Mouse (Mus musculus): ENCODE measurements around the gene Oxgr1. TPM values are rescaled to one million over a fixed set of nuclear protein-coding genes. Genes with fewer than 3 reads are reported as not detected.
A peak's percentile ranks its signal among the peaks of the same experiment; 100 is the strongest.
"Not testable (repeated sequence)": the region's sequence is repeated elsewhere in the genome, so short reads cannot be mapped to it uniquely, and the experiment has no call there.

Oxgr1 gene
- not detected for total RNA-seq (2021)
- long read RNA-seq, experiment 1, result 0 reads
- long read RNA-seq, experiment 2, result 0 reads

- DNase-seq, result no peak
Measured at GRCm38 (mm10) chr14:120042187-120042820, at the start of gene Oxgr1. Gene Oxgr1, minus strand, starts transcription at chr14:120042435.

DNA sequence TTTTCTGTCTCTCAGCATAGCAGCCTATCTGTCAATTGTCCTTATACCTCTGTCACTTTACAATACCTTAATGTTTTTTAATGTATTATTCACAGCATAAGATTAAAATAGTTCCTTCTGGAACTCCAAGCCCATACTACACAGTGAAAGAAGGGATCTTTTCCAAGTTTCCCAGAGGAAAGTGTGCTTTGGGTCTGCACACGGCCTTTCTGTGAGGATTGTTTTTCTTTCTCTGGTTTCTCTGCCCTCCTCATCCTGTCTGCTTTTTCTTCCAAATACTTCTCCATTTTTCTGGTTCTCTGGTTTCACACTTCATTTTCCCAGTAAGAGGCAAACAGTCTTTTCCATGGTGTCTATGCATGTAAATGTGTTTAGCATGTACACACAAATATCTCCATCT, 48.2 kb upstream of the Oxgr1 start:
- no peak for DNase-seq

GRCm38 (mm10) chr14:120089649-120090360, 47.6 kb upstream of the Oxgr1 start:
- no peak for DNase-seq

DNA sequence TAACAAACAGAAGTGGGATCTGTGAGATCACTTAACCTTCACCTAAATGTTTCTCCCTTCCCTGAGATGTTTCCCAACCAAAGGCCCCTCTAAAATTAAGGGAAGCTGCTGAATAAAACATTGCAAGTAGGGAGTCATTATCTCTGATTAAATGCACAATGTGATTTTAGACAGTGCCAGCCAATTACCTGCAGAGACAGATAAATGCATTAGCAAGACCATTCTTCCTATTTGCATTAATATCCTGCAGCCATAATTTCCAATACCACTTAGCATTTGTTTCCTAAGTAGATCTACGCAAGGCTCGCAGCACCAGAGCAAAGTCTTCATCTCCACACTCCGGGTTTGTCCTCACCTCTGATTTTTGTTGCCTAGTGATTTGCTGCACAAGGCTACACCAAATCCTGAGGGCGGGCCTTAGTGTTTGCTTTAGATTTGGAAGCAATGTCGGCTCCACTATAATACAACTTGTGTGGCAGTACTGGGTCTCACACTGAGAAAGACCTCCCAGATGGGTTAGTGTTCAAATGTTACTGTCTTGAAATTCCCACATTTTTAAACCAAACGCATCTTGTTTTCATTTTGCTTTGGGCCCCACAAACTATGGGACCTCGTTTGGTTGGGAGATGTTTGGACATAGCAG, 46.9 kb upstream of the Oxgr1 start:
- DNase-seq, result no peak

GRCm38 (mm10) chr14:120084084-120084667, 41.9 kb upstream of the Oxgr1 start:
- DNase-seq, result no peak

GRCm38 (mm10) chr14:120076192-120076591, 34.0 kb upstream of the Oxgr1 start:
- DNase-seq, result peak in 1 of 2 experiments; percentile 26

DNA sequence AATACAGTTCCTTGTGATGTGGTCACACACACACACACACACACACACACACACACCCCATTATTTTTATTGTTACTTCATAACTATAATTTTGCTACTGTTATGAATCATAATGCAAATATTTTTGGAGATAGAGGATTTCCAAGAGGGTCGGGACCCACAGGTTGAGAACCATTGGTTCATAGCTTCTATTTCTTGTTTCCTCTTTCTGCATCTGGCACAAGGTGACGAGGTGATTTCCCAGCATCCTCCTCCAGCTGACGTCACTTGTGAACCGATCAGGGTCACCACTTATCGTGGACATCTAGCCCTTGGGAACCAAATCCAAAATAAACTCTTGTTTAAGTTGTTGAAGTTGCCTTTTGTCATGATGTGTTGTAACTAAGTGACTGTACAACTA, 33.5 kb upstream of the Oxgr1 start:
- DNase-seq, result no peak

DNA sequence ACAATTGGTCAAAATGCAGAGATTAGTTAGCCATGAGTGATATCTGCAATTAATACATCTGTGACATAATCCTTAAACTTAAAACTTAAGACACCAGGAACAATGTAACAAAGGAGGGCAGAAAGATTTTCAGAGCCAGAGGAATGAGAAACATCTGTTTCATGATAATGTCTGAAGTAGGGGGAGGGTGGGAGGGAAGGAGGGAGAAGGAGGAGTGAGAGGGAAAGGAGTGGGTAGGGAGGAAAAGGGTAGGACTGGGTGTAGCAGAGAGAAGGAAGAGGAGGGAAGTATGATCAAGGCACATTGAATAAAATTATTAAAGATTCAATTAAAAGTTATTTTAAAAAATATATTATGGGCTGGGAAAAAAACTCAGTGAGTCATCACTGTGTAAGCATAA, 32.0 kb upstream of the Oxgr1 start:
- no peak for DNase-seq

GRCm38 (mm10) chr14:120061096-120061495, 18.9 kb upstream of the Oxgr1 start:
- peak; percentile 56 to 82 for DNase-seq

DNA sequence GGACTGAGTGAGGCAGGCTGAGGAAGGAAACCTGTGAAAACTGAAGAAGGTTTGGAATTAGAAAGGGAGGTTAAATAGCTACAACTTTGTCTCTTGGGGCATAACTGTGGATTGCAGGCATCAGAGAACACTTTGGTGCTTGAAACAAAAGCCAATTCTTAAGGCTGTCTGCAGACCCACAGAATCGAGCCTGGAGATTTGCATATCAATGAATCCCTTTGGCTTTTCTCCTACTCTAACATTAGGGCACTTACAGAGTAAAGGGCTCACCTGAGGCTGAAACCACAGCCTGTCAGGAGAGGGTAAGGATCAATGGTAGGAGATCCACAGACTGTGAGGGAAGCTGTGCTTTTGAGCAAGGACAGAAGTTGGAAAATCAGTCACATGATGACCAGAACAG, 8.8 kb downstream of the Oxgr1 start:
- DNase-seq, result no peak

DNA sequence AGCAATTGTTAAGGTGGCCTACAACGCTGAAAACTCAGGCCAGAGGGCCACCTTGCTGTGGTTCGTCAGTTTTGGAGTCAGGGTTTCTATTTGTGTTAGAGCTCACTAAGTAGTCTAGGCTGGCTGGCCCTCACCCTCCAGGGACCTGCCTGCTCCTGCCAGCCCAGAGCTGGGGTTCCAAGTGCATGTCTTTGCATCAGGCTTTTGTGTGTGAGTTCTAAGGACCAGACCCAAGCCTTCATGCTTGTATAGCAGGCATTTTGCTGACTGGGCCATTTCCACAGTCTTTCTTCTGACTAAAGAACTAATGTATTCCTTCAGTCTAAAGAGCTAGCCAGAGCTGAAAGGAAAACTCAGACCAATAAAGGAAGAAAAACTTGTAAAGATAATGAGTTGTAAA, 22.3 kb downstream of the Oxgr1 start:
- DNase-seq, result no peak

GRCm38 (mm10) chr14:120009969-120010872, 32.0 kb downstream of the Oxgr1 start:
- no peak for DNase-seq

DNA sequence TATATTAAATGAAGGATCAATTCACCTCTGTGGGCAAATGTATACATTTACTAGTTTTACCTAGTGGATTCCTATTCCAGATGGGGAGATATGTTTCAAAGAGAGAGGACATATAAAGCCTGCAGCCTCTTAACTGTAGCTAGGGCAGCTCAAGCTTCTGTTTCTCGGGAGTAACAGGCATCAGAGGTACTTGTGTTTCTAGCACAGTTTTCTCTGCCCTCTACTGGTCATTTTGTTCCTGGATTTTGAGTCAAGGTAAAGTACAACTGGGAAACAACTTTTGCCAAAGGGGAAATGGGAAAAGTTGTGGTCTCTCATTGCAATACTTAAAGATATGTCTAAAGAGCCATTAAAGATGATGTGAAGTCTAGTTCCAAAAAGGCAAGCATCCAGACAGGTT, 37.1 kb downstream of the Oxgr1 start:
- peak in 1 of 2 experiments; percentile 6 for DNase-seq

- DNase-seq, result no peak
Measured at GRCm38 (mm10) chr14:120003661-120004060, 38.6 kb downstream of the Oxgr1 start.

DNA sequence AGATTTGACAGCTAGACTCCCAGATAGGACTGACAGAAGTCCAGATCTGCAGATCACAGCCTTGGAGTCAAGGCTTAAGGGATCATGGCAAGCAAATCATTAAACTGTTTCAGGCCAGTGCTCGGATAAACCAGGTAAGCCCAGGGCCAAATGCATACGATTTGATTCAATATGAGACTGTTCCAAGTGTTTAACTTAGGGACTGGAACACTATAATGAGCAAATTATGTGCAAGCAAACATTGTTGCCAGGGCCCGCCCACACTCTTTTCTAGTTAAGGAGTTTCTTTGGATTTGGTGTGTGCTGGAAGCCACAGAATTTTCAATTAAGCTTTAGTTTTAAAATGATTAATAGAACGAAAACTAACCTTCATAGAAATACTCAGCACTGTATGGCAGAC, 39.6 kb downstream of the Oxgr1 start:
- DNase-seq, result no peak

DNA sequence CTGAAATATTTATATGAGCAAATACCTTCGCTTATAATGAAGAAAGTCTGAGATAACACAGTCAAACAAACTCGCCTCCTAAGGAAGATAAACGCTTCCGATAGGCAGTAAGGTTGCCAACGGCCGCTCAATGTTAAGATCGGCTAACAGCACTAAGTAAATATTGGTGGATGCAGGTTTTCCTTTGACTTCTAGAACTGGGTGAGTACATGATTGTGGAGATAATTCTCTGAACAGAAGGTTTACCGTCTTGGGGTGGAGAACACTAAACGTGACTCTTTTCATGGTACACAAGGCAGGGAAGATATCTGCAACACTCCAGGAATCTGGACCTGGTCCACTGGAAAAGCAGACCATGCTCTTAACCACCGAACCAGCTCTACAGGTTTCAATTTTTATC, 52.6 kb downstream of the Oxgr1 start:
- DNase-seq, result no peak

- DNase-seq, result no peak
Measured at GRCm38 (mm10) chr14:119988937-119989645, 53.1 kb downstream of the Oxgr1 start.

DNA sequence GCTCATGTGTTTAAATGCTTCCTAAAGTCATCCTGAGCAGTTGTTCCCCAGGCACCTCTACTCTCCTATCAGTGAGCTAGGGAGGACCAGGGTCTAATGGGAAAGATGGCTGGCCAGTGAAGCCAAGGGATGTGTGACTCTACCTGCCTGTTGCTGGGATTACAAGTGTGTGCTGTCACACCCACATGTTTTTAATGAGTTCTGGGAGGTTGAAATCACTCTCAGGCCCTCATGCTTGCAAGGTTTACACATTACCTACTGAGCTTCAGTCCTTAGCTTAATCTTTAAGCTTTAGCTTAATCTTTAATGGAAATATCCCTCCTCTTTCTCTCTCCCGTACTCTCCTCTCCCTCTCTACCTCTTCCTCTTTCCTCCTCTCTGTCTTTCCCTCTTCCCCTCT, 55.0 kb downstream of the Oxgr1 start:
- DNase-seq, result no peak

DNA sequence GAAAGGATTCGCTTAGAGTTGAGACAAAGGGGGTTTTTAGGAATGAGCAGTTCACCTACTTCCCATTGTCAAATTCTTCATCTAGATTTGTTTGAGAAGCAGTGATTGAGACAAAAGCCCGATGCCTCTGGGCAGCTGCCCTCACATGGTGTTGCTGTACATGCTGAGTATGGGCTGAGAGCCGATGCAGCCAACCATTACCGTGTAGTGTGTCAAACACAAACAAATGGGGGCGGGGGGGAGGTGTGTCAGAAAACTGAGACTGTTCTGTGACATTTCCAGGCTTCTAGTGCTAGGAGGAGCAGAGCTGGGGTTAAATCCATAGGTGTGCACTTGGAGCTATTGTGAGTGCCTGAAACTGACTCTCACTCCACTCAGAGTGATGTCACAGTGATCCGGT, 55.5 kb downstream of the Oxgr1 start:
- DNase-seq, result no peak

GRCm38 (mm10) chr14:119986351-119986750, 55.9 kb downstream of the Oxgr1 start:
- not testable (repeated sequence) for DNase-seq

GRCm38 (mm10) chr14:119981314-119981713, 60.9 kb downstream of the Oxgr1 start:
- no peak for DNase-seq

Measured in adrenal gland, postnatal 36 days (tissue).